Mouse (Mus musculus): ENCODE measurements around the gene B4galt1. TPM values are rescaled to one million over a fixed set of nuclear protein-coding genes. Genes with fewer than 3 reads are reported as not detected.

Gene B4galt1
- total RNA-seq, 1 experiment from 2014 or later: 31.2 TPM

Other genes starting within 250 kb of the B4galt1 start
- gene Aptx, start 150.8 kb downstream of the B4galt1 start, total RNA-seq (2017): 11.0 and 15.5 TPM in 2 replicates
- gene Dnaja1, start 131.9 kb downstream of the B4galt1 start, total RNA-seq (2017): 371 and 454 TPM in 2 replicates
- 99.4 and 109 TPM in 2 replicates for gene Smu1, start 96.1 kb downstream of the B4galt1 start, total RNA-seq (2017)
- not detected in 2 replicates for gene Spink4, start 66.0 kb upstream of the B4galt1 start, total RNA-seq (2017)
- gene Bag1, start 94.3 kb upstream of the B4galt1 start, total RNA-seq (2017): 134 and 143 TPM in 2 replicates
- 111 and 126 TPM in 2 replicates for gene Chmp5, start 94.4 kb upstream of the B4galt1 start, total RNA-seq (2017)
- 84.3 and 110 TPM in 2 replicates for gene Nfx1, start 116.9 kb upstream of the B4galt1 start, total RNA-seq (2017)
- not detected in 2 replicates for gene Aqp7, start 194.1 kb upstream of the B4galt1 start, total RNA-seq (2017)
- 0.86 and 1.2 TPM in 2 replicates for gene Aqp3, start 244.2 kb upstream of the B4galt1 start, total RNA-seq (2017)